Mouse (Mus musculus): ENCODE results near the gene Spock3. TPM values are rescaled to one million over a fixed set of nuclear protein-coding genes. Genes with fewer than 3 reads are reported as not detected.

Spock3 gene
- 0.28 TPM in 1 of 2 replicates, not detected in the other for polyA plus RNA-seq (2012; ENCODE audit: insufficient read depth, insufficient read length, missing spikeins)

- Histone ChIP-seq H3K27ac (ENCODE audit: insufficient read depth, low read depth, low read length) (no peak within 1 kb of the TSS), H3K4me1 (ENCODE audit: control insufficient read depth, insufficient read depth, low read length) (no peaks in the 10 kb centered on the region), H3K4me3 (ENCODE audit: insufficient read depth, low read length) (no peak within 1 kb of the TSS)
- no peak for TF ChIP-seq POLR2A (IDR thresholded peaks at IDR 0.05; ENCODE audit: borderline replicate concordance, low read depth, low read length)
- TF ChIP-seq CTCF (IDR thresholded peaks at IDR 0.05; ENCODE audit: low read depth, low read length), result no peak
Measured at GRCm38 (mm10) chr8:62950709-62951108, at the start of gene Spock3. Gene Spock3, plus strand, starts transcription at chr8:62951009.

- Histone ChIP-seq H3K27ac (ENCODE audit: insufficient read depth, low read depth, low read length) (no peak overlapping the region), H3K4me1 (ENCODE audit: control insufficient read depth, insufficient read depth, low read length) (no peaks in the 10 kb centered on the region), H3K4me3 (ENCODE audit: insufficient read depth, low read length) (no peak overlapping the region)
- no peak for TF ChIP-seq CTCF (IDR thresholded peaks at IDR 0.05; ENCODE audit: low read depth, low read length)
- no peak for TF ChIP-seq POLR2A (IDR thresholded peaks at IDR 0.05; ENCODE audit: borderline replicate concordance, low read depth, low read length)
Measured at GRCm38 (mm10) chr8:62951173-62952134, 645 bp downstream of the Spock3 start.

GRCm38 (mm10) chr8:62952481-62952880 lies 1.7 kb downstream of the Spock3 start:
- TF ChIP-seq CTCF (IDR thresholded peaks at IDR 0.05; ENCODE audit: low read depth, low read length), result no peak
- no peak for TF ChIP-seq POLR2A (IDR thresholded peaks at IDR 0.05; ENCODE audit: borderline replicate concordance, low read depth, low read length)
- no peak overlapping the region for H3K4me3 ChIP-seq (ENCODE audit: insufficient read depth, low read length)

GRCm38 (mm10) chr8:62962608-62963007 lies 11.8 kb downstream of the Spock3 start:
- H3K4me3 ChIP-seq (ENCODE audit: insufficient read depth, low read length), result no peak overlapping the region
- H3K27ac ChIP-seq (ENCODE audit: insufficient read depth, low read depth, low read length), result no peak overlapping the region
- H3K4me1 ChIP-seq (ENCODE audit: control insufficient read depth, insufficient read depth, low read length), result no peaks in the 10 kb centered on the region
- TF ChIP-seq CTCF (IDR thresholded peaks at IDR 0.05; ENCODE audit: low read depth, low read length) (no peak), POLR2A (IDR thresholded peaks at IDR 0.05; ENCODE audit: borderline replicate concordance, low read depth, low read length) (no peak)

More at GRCm38 (mm10) chr8:62952481-62952880, 1.7 kb downstream of the Spock3 start:
- no peaks in the 10 kb centered on the region for H3K4me1 ChIP-seq (ENCODE audit: control insufficient read depth, insufficient read depth, low read length)
- H3K27ac ChIP-seq (ENCODE audit: insufficient read depth, low read depth, low read length), result no peak overlapping the region

GRCm38 (mm10) chr8:62969802-62970372 lies 19.1 kb downstream of the Spock3 start:
- no peak for TF ChIP-seq CTCF (IDR thresholded peaks at IDR 0.05; ENCODE audit: low read depth, low read length)
- TF ChIP-seq POLR2A (IDR thresholded peaks at IDR 0.05; ENCODE audit: borderline replicate concordance, low read depth, low read length), result no peak
- no peaks in the 10 kb centered on the region for H3K4me1 ChIP-seq (ENCODE audit: control insufficient read depth, insufficient read depth, low read length)
- H3K4me3 ChIP-seq (ENCODE audit: insufficient read depth, low read length), result no peak overlapping the region
- no peak overlapping the region for H3K27ac ChIP-seq (ENCODE audit: insufficient read depth, low read depth, low read length)

GRCm38 (mm10) chr8:63088984-63089383 lies 138.2 kb downstream of the Spock3 start:
- H3K27ac ChIP-seq (ENCODE audit: insufficient read depth, low read depth, low read length), result no peak overlapping the region
- H3K4me3 ChIP-seq (ENCODE audit: insufficient read depth, low read length), result no peak overlapping the region
- no peak for TF ChIP-seq POLR2A (IDR thresholded peaks at IDR 0.05; ENCODE audit: borderline replicate concordance, low read depth, low read length)
- no peak for TF ChIP-seq CTCF (IDR thresholded peaks at IDR 0.05; ENCODE audit: low read depth, low read length)
- H3K4me1 ChIP-seq (ENCODE audit: control insufficient read depth, insufficient read depth, low read length), result no peaks in the 10 kb centered on the region

GRCm38 (mm10) chr8:63098200-63098599 lies 147.4 kb downstream of the Spock3 start:
- Histone ChIP-seq H3K4me3 (ENCODE audit: insufficient read depth, low read length) (no peak overlapping the region), H3K27ac (ENCODE audit: insufficient read depth, low read depth, low read length) (no peak overlapping the region), H3K4me1 (ENCODE audit: control insufficient read depth, insufficient read depth, low read length) (no peaks in the 10 kb centered on the region)
- TF ChIP-seq CTCF (IDR thresholded peaks at IDR 0.05; ENCODE audit: low read depth, low read length) (no peak), POLR2A (IDR thresholded peaks at IDR 0.05; ENCODE audit: borderline replicate concordance, low read depth, low read length) (no peak)

- H3K27ac ChIP-seq (ENCODE audit: insufficient read depth, low read depth, low read length), result no peak overlapping the region
- H3K4me3 ChIP-seq (ENCODE audit: insufficient read depth, low read length), result no peak overlapping the region
- H3K4me1 ChIP-seq (ENCODE audit: control insufficient read depth, insufficient read depth, low read length), result no peaks in the 10 kb centered on the region
- no peak for TF ChIP-seq CTCF (IDR thresholded peaks at IDR 0.05; ENCODE audit: low read depth, low read length)
- TF ChIP-seq POLR2A (IDR thresholded peaks at IDR 0.05; ENCODE audit: borderline replicate concordance, low read depth, low read length), result no peak
Measured at GRCm38 (mm10) chr8:63109761-63110160, 159.0 kb downstream of the Spock3 start.

- Histone ChIP-seq H3K27ac (ENCODE audit: insufficient read depth, low read depth, low read length) (no peak overlapping the region), H3K4me3 (ENCODE audit: insufficient read depth, low read length) (no peak overlapping the region), H3K4me1 (ENCODE audit: control insufficient read depth, insufficient read depth, low read length) (no peaks in the 10 kb centered on the region)
- TF ChIP-seq POLR2A (IDR thresholded peaks at IDR 0.05; ENCODE audit: borderline replicate concordance, low read depth, low read length) (no peak), CTCF (IDR thresholded peaks at IDR 0.05; ENCODE audit: low read depth, low read length) (no peak)
Measured at GRCm38 (mm10) chr8:63112919-63113318, 162.1 kb downstream of the Spock3 start.

GRCm38 (mm10) chr8:63120508-63120907 lies 169.7 kb downstream of the Spock3 start:
- H3K4me3 ChIP-seq (ENCODE audit: insufficient read depth, low read length), result no peak overlapping the region
- TF ChIP-seq POLR2A (IDR thresholded peaks at IDR 0.05; ENCODE audit: borderline replicate concordance, low read depth, low read length) (no peak), CTCF (IDR thresholded peaks at IDR 0.05; ENCODE audit: low read depth, low read length) (no peak)
- H3K27ac ChIP-seq (ENCODE audit: insufficient read depth, low read depth, low read length), result no peak overlapping the region
- H3K4me1 ChIP-seq (ENCODE audit: control insufficient read depth, insufficient read depth, low read length), result no peaks in the 10 kb centered on the region
